Mouse (Mus musculus): Measurements from ENCODE around the gene 2410131K14Rik. TPM values are rescaled to one million over a fixed set of nuclear protein-coding genes. Genes with fewer than 3 reads are reported as not detected.
A peak's percentile ranks its signal among the peaks of the same experiment; 100 is the strongest.

Gene 2410131K14Rik
- total and polyA plus RNA-seq, 3 experiments, result 8.3 to 10.7 (median 9.5) TPM

GRCm38 (mm10) chr5:118239671-118240070 lies 5.4 kb upstream of the 2410131K14Rik start:
- Histone ChIP-seq H3K79me2 (replicated peaks; ENCODE audit: control insufficient read depth, insufficient read depth, low read length) (no peaks in the 10 kb centered on the region), H3K36me3 (ENCODE audit: control insufficient read depth, insufficient read depth, low read length) (no peaks in the 10 kb centered on the region), H3K4me1 (ENCODE audit: control insufficient read depth, insufficient read depth, low read length) (no peaks in the 10 kb centered on the region), H3K9ac (ENCODE audit: low read depth, low read length) (no peak overlapping the region), H3K27me3 (ENCODE audit: control insufficient read depth, insufficient read depth, low read length) (no peaks in the 10 kb centered on the region), H3K27ac (no peak overlapping the region), H3K4me3 (no peak overlapping the region)
- intact Hi-C loops (cut with DNase I), result loop anchor here (5.0 kb wide), 1 partner anchor 67 kb away; no protein-coding TSS in a partner anchor
- TF ChIP-seq POLR2A (IDR thresholded peaks at IDR 0.05; ENCODE audit: insufficient read depth, low read depth, low read length), result no peak
- TF ChIP-seq EP300 (IDR thresholded peaks at IDR 0.05; ENCODE audit: insufficient read depth, low read depth, low read length), result no peak
- TF ChIP-seq CTCF (IDR thresholded peaks at IDR 0.05), result no peak
- 75% methylated on average over 12 of the region's 12 CpGs for WGBS
- DNase-seq, result peak; percentile 32 to 69

- intact Hi-C loops (cut with DNase I), result no loop called here
- TF ChIP-seq POLR2A (IDR thresholded peaks at IDR 0.05; ENCODE audit: insufficient read depth, low read depth, low read length) (no peak), CTCF (IDR thresholded peaks at IDR 0.05) (no peak), EP300 (IDR thresholded peaks at IDR 0.05; ENCODE audit: insufficient read depth, low read depth, low read length) (no peak; the same call in 1 of the 2 replicates)
- H3K4me3 ChIP-seq, result peak overlapping the region; percentile 95
Observed at GRCm38 (mm10) chr5:118245606-118246308, 730 bp downstream of the 2410131K14Rik start.

GRCm38 (mm10) chr5:118247378-118247777 lies 2.4 kb downstream of the 2410131K14Rik start:
- Histone ChIP-seq H3K36me3 (ENCODE audit: control insufficient read depth, insufficient read depth, low read length) (no peaks in the 10 kb centered on the region), H3K79me2 (replicated peaks; ENCODE audit: control insufficient read depth, insufficient read depth, low read length) (no peaks in the 10 kb centered on the region; the same call in 1 of the 2 replicates), H3K4me3 (no peak overlapping the region), H3K27me3 (ENCODE audit: control insufficient read depth, insufficient read depth, low read length) (no peaks in the 10 kb centered on the region), H3K9ac (ENCODE audit: low read depth, low read length) (no peak overlapping the region), H3K4me1 (ENCODE audit: control insufficient read depth, insufficient read depth, low read length) (peaks cover 7% of the 10 kb centered on the region), H3K27ac (no peak overlapping the region)
- intact Hi-C loops (cut with DNase I), result no loop called here
- no peak for TF ChIP-seq EP300 (IDR thresholded peaks at IDR 0.05; ENCODE audit: insufficient read depth, low read depth, low read length)
- no peak for TF ChIP-seq CTCF (IDR thresholded peaks at IDR 0.05)
- no peak for TF ChIP-seq POLR2A (IDR thresholded peaks at IDR 0.05; ENCODE audit: insufficient read depth, low read depth, low read length)
- DNase-seq, result no peak
- 90% methylated on average over 8 of the region's 8 CpGs for WGBS

More at GRCm38 (mm10) chr5:118245606-118246308, 730 bp downstream of the 2410131K14Rik start:
- Histone ChIP-seq H3K36me3 (ENCODE audit: control insufficient read depth, insufficient read depth, low read length) (no peaks in the 10 kb centered on the region), H3K79me2 (replicated peaks; ENCODE audit: control insufficient read depth, insufficient read depth, low read length) (no peaks in the 10 kb centered on the region), H3K27me3 (ENCODE audit: control insufficient read depth, insufficient read depth, low read length) (no peaks in the 10 kb centered on the region), H3K9ac (ENCODE audit: low read depth, low read length) (peak overlapping the region; percentile 47), H3K27ac (peak overlapping the region; percentile 87), H3K4me1 (ENCODE audit: control insufficient read depth, insufficient read depth, low read length) (peaks cover 6% of the 10 kb centered on the region)
- no peak for DNase-seq
- WGBS, result 10% methylated on average over 15 of the region's 15 CpGs

GRCm38 (mm10) chr5:118250987-118251386 lies 6.0 kb downstream of the 2410131K14Rik start:
- intact Hi-C loops (cut with DNase I), result no loop called here
- Histone ChIP-seq H3K9ac (ENCODE audit: low read depth, low read length) (no peak overlapping the region), H3K27me3 (ENCODE audit: control insufficient read depth, insufficient read depth, low read length) (no peaks in the 10 kb centered on the region), H3K4me1 (ENCODE audit: control insufficient read depth, insufficient read depth, low read length) (peaks cover 3% of the 10 kb centered on the region), H3K4me3 (no peak overlapping the region), H3K36me3 (ENCODE audit: control insufficient read depth, insufficient read depth, low read length) (no peaks in the 10 kb centered on the region), H3K79me2 (replicated peaks; ENCODE audit: control insufficient read depth, insufficient read depth, low read length) (no peaks in the 10 kb centered on the region; the same call in 1 of the 2 replicates), H3K27ac (no peak overlapping the region)
- TF ChIP-seq EP300 (IDR thresholded peaks at IDR 0.05; ENCODE audit: insufficient read depth, low read depth, low read length) (no peak), POLR2A (IDR thresholded peaks at IDR 0.05; ENCODE audit: insufficient read depth, low read depth, low read length) (no peak), CTCF (IDR thresholded peaks at IDR 0.05) (no peak)
- DNase-seq, result no peak
- WGBS, result 87% methylated on average over 7 of the region's 7 CpGs

GRCm38 (mm10) chr5:118253551-118253950 lies 8.5 kb downstream of the 2410131K14Rik start:
- H3K4me3 ChIP-seq, result no peak overlapping the region
- H3K36me3 ChIP-seq (ENCODE audit: control insufficient read depth, insufficient read depth, low read length), result no peaks in the 10 kb centered on the region
- H3K4me1 ChIP-seq (ENCODE audit: control insufficient read depth, insufficient read depth, low read length), result peaks cover 3% of the 10 kb centered on the region; the same call in 1 of the 2 replicates
- intact Hi-C loops (cut with DNase I), result no loop called here
- no peak overlapping the region for H3K9ac ChIP-seq (ENCODE audit: low read depth, low read length)
- 84% methylated on average over 3 of the region's 3 CpGs for WGBS
- DNase-seq, result no peak
- H3K27me3 ChIP-seq (ENCODE audit: control insufficient read depth, insufficient read depth, low read length), result no peaks in the 10 kb centered on the region
- TF ChIP-seq POLR2A (IDR thresholded peaks at IDR 0.05; ENCODE audit: insufficient read depth, low read depth, low read length) (no peak), EP300 (IDR thresholded peaks at IDR 0.05; ENCODE audit: insufficient read depth, low read depth, low read length) (no peak)
- no peak overlapping the region for H3K27ac ChIP-seq
- no peaks in the 10 kb centered on the region; the same call in 1 of the 2 replicates for H3K79me2 ChIP-seq (replicated peaks; ENCODE audit: control insufficient read depth, insufficient read depth, low read length)

- no peaks in the 10 kb centered on the region for H3K36me3 ChIP-seq (ENCODE audit: control insufficient read depth, insufficient read depth, low read length)
- no peak overlapping the region for H3K27ac ChIP-seq
- intact Hi-C loops (cut with DNase I), result no loop called here
- H3K9ac ChIP-seq (ENCODE audit: low read depth, low read length), result no peak overlapping the region
- peaks cover 3% of the 10 kb centered on the region for H3K4me1 ChIP-seq (ENCODE audit: control insufficient read depth, insufficient read depth, low read length)
- no peaks in the 10 kb centered on the region for H3K27me3 ChIP-seq (ENCODE audit: control insufficient read depth, insufficient read depth, low read length)
- 96% methylated on average over 4 of the region's 4 CpGs for WGBS
- no peak for TF ChIP-seq POLR2A (IDR thresholded peaks at IDR 0.05; ENCODE audit: insufficient read depth, low read depth, low read length)
- TF ChIP-seq CTCF (IDR thresholded peaks at IDR 0.05), result peak; percentile 37
- TF ChIP-seq EP300 (IDR thresholded peaks at IDR 0.05; ENCODE audit: insufficient read depth, low read depth, low read length), result no peak
- no peak overlapping the region for H3K4me3 ChIP-seq
- no peak for DNase-seq
- no peaks in the 10 kb centered on the region; the same call in 1 of the 2 replicates for H3K79me2 ChIP-seq (replicated peaks; ENCODE audit: control insufficient read depth, insufficient read depth, low read length)
Observed at GRCm38 (mm10) chr5:118256981-118257380, 12.0 kb downstream of the 2410131K14Rik start.
